Mouse (Mus musculus): Measurements from ENCODE around the gene Nucb1. TPM values are rescaled to one million over a fixed set of nuclear protein-coding genes. Genes with fewer than 3 reads are reported as not detected.
A peak's percentile ranks its signal among the peaks of the same experiment; 100 is the strongest.
"Not testable (repeated sequence)": the region's sequence is repeated elsewhere in the genome, so short reads cannot be mapped to it uniquely, and the experiment has no call there.

The Nucb1 gene
- polyA plus RNA-seq, 1 experiment from 2014 or later: 266 TPM

DNA sequence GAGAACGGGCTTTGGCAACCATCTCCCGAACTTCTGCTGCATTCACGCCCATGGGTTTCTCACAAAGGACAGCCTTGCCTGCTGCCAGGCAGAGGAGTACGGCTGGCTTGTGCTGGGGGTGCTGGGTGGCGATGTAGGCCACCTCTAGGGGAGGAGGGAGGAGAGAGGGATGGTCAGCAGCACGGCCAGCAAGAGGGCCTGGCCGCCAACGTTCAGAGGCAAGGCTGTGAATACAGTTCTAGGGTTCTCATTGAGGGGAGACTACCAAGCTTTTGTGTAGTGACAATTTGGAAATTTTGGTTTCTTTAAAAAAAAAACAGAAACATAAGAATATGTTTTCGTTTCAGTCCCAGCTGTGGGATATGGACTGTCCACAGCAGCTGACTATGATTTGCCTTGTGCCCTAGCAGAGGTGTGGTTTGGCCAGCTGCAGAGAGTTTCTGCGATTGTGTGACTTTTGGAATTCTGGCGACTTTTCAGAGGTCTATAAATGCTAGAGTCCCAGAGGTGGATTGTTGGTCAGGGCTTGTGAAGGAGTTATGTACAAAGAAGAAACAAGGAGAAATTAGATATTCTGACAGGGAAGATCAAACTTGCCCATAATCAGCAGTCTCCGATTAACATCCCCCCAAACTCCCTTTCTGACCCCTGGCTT, 23.3 kb downstream of the Nucb1 start, which contains the start of gene Gm45808:
TSS of gene Gm45808 (minus strand) at position 51 of the 655 bp plus-strand sequence.
- H3K4me1 ChIP-seq (replicated peaks; ENCODE audit: control insufficient read depth, insufficient read depth, low read length): 0 out of 2 replicates have a peak, but pooled peaks cover 2% of the 10 kb centered on the region
- no peak for ATAC-seq (ENCODE audit: low read depth)
- H3K4me2 ChIP-seq (ENCODE audit: low read depth, low read length): no peak within 1 kb of the TSS
- no peaks in the 10 kb centered on the region for H3K36me3 ChIP-seq (ENCODE audit: control insufficient read depth, insufficient read depth, low read length)
- H3K27ac ChIP-seq (ENCODE audit: low read length): no peak within 1 kb of the TSS
- no peak within 1 kb of the TSS for H3K9ac ChIP-seq (ENCODE audit: low read length)
- H3K27me3 ChIP-seq (ENCODE audit: control insufficient read depth, insufficient read depth, low read depth, low read length): no peaks in the 10 kb centered on the region
- H3K4me3 ChIP-seq (ENCODE audit: low read length): no peak within 1 kb of the TSS
- H3K9me3 ChIP-seq (ENCODE audit: control insufficient read depth, low read length): no peaks in the 10 kb centered on the region
- 67% methylated on average over 12 of the region's 12 CpGs for WGBS

DNA sequence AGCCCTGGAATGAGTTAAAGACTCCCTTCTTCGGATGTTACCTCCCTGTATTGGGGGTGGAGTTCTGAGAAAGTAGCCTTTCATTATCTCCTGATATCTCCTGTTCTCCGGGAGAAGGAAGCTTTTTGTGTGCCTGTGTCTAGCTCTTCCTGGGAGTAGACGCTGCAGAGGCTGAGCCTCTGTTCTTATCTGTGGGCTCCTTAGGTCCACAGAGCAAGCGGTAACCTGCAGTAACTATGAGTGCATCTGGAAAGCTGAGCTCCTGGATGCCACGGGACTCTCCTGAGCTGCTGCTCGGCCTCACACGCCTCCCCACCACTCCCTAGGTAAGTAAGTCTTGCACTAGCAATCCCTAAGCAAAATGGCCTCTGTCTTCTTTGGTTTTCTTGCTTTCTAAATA, 24.0 kb downstream of the Nucb1 start:
- H3K36me3 ChIP-seq (ENCODE audit: control insufficient read depth, insufficient read depth, low read length): no peaks in the 10 kb centered on the region
- no peaks in the 10 kb centered on the region for H3K4me1 ChIP-seq (replicated peaks; ENCODE audit: control insufficient read depth, insufficient read depth, low read length)
- H3K27ac ChIP-seq (ENCODE audit: low read length): no peak overlapping the region
- H3K27me3 ChIP-seq (ENCODE audit: control insufficient read depth, insufficient read depth, low read depth, low read length): no peaks in the 10 kb centered on the region
- ATAC-seq (ENCODE audit: low read depth): no peak
- H3K9ac ChIP-seq (ENCODE audit: low read length): no peak overlapping the region
- no peaks in the 10 kb centered on the region for H3K9me3 ChIP-seq (ENCODE audit: control insufficient read depth, low read length)
- H3K4me3 ChIP-seq (ENCODE audit: low read length): no peak overlapping the region
- WGBS: 56% methylated on average over 7 of the region's 7 CpGs
- no peak overlapping the region for H3K4me2 ChIP-seq (ENCODE audit: low read depth, low read length)

DNA sequence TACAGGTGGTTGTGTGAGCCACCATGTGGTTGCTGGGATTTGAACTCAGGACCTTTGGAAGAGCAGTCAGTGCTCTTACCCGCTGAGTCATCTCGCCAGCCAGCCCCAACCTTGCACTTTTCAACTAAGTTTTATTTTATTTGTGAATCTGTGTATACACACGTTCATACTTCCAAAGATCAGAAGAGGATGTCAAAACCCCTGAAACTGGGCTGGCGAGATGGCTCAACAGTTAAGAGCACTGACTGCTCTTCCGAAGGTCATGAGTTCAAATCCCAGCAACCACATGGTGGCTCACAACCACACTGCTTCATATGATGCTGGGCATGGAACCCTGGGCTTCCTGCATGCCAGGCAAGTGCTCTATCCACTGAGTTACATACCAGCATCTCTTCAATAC, 25.2 kb downstream of the Nucb1 start:
- not testable (repeated sequence) for H3K4me2 ChIP-seq (ENCODE audit: low read depth, low read length); H3K9me3 ChIP-seq (ENCODE audit: control insufficient read depth, low read length); H3K27me3 ChIP-seq (ENCODE audit: control insufficient read depth, insufficient read depth, low read depth, low read length); H3K4me3 ChIP-seq (ENCODE audit: low read length); H3K9ac ChIP-seq (ENCODE audit: low read length); H3K4me1 ChIP-seq (replicated peaks; ENCODE audit: control insufficient read depth, insufficient read depth, low read length); H3K36me3 ChIP-seq (ENCODE audit: control insufficient read depth, insufficient read depth, low read length); ATAC-seq (ENCODE audit: low read depth); H3K27ac ChIP-seq (ENCODE audit: low read length)
- 86% methylated on average over 5 of the region's 5 CpGs for WGBS

DNA sequence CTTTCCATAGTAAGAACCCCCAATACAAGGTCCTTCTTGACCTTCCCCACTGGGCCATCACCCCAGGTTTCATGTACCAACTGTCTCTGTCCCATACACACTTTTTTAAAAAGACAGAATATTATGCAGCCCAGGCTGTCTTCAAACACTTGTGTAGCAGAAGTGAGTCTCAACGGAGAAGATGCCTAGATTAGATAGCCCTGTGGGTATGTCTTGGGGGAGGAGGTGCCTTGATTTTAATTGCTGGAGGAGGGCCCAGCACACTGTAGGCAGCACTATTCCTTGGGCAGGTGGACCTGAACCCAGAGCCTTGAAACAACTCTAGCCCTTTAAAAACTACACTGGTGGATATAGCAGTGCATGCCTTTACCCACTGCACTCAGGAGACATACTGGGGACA, 28.0 kb downstream of the Nucb1 start:
- Histone ChIP-seq H3K4me2 (ENCODE audit: low read depth, low read length) (no peak overlapping the region), H3K9ac (ENCODE audit: low read length) (no peak overlapping the region), H3K27me3 (ENCODE audit: control insufficient read depth, insufficient read depth, low read depth, low read length) (no peaks in the 10 kb centered on the region), H3K9me3 (ENCODE audit: control insufficient read depth, low read length) (no peaks in the 10 kb centered on the region), H3K4me3 (ENCODE audit: low read length) (no peak overlapping the region), H3K4me1 (replicated peaks; ENCODE audit: control insufficient read depth, insufficient read depth, low read length) (no peaks in the 10 kb centered on the region), H3K36me3 (ENCODE audit: control insufficient read depth, insufficient read depth, low read length) (no peaks in the 10 kb centered on the region), H3K27ac (ENCODE audit: low read length) (no peak overlapping the region)
- 94% methylated on average over 1 of the region's 1 CpGs for WGBS
- ATAC-seq (ENCODE audit: low read depth): no peak

DNA sequence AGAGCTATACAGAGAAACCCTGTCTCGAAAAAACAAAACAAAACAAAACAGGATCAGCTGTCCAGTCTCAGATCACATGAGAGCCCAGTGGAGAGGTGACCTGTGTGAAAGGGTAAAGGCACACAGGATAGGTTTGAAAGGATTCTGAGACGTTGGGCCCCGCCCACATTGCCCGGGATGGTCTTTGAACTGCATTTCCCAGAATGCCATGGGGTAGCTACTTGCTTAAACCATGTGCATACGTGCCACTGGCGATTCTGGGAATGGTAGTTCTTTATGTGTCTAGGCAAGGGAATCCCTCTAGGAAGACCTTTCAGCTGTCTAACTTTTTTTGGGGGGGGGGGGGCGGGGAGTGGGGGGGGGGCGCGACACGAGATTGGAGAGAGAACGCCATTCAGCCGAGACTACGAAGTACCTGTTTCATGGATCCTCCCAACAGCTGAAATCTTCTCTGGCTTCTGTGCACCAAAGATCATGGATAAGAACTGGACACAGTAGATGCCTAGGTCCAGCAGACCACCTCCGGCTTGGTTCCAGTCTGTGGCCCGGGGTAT, 28.8 kb downstream of the Nucb1 start, which contains the start of gene Tulp2:
TSS of gene Tulp2 (plus strand) at position 504 of the 554 bp plus-strand sequence.
- Histone ChIP-seq H3K4me2 (ENCODE audit: low read depth, low read length) (no peak within 1 kb of the TSS), H3K9me3 (ENCODE audit: control insufficient read depth, low read length) (no peaks in the 10 kb centered on the region), H3K36me3 (ENCODE audit: control insufficient read depth, insufficient read depth, low read length) (no peaks in the 10 kb centered on the region), H3K4me3 (ENCODE audit: low read length) (no peak within 1 kb of the TSS), H3K4me1 (replicated peaks; ENCODE audit: control insufficient read depth, insufficient read depth, low read length) (no peaks in the 10 kb centered on the region), H3K27me3 (ENCODE audit: control insufficient read depth, insufficient read depth, low read depth, low read length) (no peaks in the 10 kb centered on the region), H3K9ac (ENCODE audit: low read length) (no peak within 1 kb of the TSS), H3K27ac (ENCODE audit: low read length) (no peak within 1 kb of the TSS)
- WGBS: 53% methylated on average over 15 of the region's 15 CpGs
- ATAC-seq (ENCODE audit: low read depth): peak; percentile 71

DNA sequence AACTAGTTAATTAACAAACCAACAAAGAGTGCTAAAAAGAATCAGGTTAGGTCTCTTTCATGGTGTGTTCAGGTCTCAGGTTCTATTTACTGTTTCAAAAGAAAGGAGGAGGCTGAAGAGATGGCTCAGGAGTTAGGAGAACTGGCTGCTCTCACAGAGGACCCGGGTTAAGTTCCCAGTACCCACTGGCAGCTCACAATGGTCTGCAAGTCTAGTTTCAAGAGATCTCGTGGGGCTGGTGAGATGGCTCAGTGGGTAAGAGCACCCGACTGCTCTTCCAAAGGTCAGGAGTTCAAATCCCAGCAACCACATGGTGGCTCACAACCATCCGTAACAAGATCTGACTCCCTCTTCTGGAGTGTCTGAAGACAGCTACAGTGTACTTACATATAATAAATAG, 29.9 kb downstream of the Nucb1 start:
- H3K9ac ChIP-seq (ENCODE audit: low read length); H3K4me3 ChIP-seq (ENCODE audit: low read length); ATAC-seq (ENCODE audit: low read depth); H3K9me3 ChIP-seq (ENCODE audit: control insufficient read depth, low read length); H3K4me1 ChIP-seq (replicated peaks; ENCODE audit: control insufficient read depth, insufficient read depth, low read length); H3K27ac ChIP-seq (ENCODE audit: low read length); H3K36me3 ChIP-seq (ENCODE audit: control insufficient read depth, insufficient read depth, low read length); H3K4me2 ChIP-seq (ENCODE audit: low read depth, low read length); H3K27me3 ChIP-seq (ENCODE audit: control insufficient read depth, insufficient read depth, low read depth, low read length): not testable (repeated sequence)
- WGBS: 62% methylated on average over 3 of the region's 4 CpGs

DNA sequence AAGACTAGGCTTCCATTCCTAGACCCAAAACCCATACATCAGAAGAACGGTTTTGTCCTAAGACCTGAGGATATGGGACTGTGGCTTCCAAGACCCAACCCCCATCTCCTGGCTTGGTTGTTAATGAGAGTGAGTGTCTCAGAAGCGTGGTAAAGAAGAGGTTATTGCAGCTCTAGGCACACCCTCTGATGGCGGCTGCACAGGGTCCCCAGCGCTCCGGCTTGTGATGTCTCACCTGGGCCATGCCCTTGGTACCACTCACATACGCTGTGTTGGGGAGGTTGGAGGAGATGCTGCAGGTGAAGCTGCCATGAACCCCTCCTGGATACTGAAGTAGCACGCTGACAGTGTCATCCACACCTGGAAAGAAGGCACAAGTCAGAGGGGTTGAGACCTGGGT, 31.4 kb downstream of the Nucb1 start:
- Histone ChIP-seq H3K27ac (ENCODE audit: low read length) (no peak overlapping the region), H3K36me3 (ENCODE audit: control insufficient read depth, insufficient read depth, low read length) (no peaks in the 10 kb centered on the region), H3K9me3 (ENCODE audit: control insufficient read depth, low read length) (no peaks in the 10 kb centered on the region), H3K4me2 (ENCODE audit: low read depth, low read length) (no peak overlapping the region), H3K9ac (ENCODE audit: low read length) (no peak overlapping the region), H3K4me3 (ENCODE audit: low read length) (no peak overlapping the region), H3K27me3 (ENCODE audit: control insufficient read depth, insufficient read depth, low read depth, low read length) (no peaks in the 10 kb centered on the region), H3K4me1 (replicated peaks; ENCODE audit: control insufficient read depth, insufficient read depth, low read length) (peaks cover 3% of the 10 kb centered on the region; the same call in 1 of the 2 replicates)
- ATAC-seq (ENCODE audit: low read depth): no peak
- 91% methylated on average over 7 of the region's 7 CpGs for WGBS

DNA sequence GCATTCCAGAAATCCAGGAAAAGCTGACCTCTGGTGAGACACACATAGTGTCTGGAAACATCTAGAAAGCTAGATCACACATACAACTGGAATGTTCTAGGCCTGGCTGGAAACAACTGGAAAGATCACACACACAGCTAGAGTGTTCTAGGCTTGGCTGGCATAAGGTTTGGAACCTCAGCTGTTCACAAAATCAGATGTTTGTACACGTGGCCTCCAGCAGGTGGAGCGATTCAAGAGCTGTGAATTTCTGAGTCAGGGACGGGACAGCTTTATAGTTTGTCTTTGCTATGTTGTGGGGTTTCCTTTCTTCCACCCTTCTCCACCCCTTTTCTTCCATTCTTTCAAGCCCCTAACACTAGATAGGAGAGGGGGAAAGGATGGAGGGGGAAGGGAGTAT, 33.2 kb downstream of the Nucb1 start:
- Histone ChIP-seq H3K4me1 (replicated peaks; ENCODE audit: control insufficient read depth, insufficient read depth, low read length) (peaks cover 3% of the 10 kb centered on the region; the same call in 1 of the 2 replicates), H3K4me2 (ENCODE audit: low read depth, low read length) (no peak overlapping the region), H3K36me3 (ENCODE audit: control insufficient read depth, insufficient read depth, low read length) (no peaks in the 10 kb centered on the region), H3K9me3 (ENCODE audit: control insufficient read depth, low read length) (no peaks in the 10 kb centered on the region), H3K27me3 (ENCODE audit: control insufficient read depth, insufficient read depth, low read depth, low read length) (no peaks in the 10 kb centered on the region), H3K9ac (ENCODE audit: low read length) (no peak overlapping the region), H3K27ac (ENCODE audit: low read length) (no peak overlapping the region), H3K4me3 (ENCODE audit: low read length) (no peak overlapping the region)
- 8% methylated on average over 3 of the region's 3 CpGs for WGBS
- ATAC-seq (ENCODE audit: low read depth): no peak

DNA sequence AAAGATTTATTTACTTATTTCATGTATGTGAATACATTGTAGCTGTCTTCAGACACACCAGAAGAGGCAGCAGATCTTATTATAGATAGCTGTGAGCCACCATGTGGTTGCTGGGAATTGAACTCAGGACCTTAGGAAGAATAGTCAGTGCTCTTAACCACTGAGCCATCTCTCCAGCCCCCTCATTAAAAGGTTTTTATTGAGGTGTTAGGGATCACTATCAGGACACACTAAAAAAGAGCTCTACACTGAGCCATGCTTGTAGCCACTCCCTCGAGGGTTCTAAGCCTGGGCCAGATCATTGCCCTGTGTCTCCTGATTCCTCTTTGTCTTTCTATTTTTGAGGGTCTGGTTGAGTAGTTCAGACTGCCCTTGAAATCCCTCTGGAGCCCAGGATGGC, 33.8 kb downstream of the Nucb1 start:
- ATAC-seq (ENCODE audit: low read depth): no peak
- no peaks in the 10 kb centered on the region for H3K36me3 ChIP-seq (ENCODE audit: control insufficient read depth, insufficient read depth, low read length)
- H3K4me3 ChIP-seq (ENCODE audit: low read length): no peak overlapping the region
- 33% methylated on average over 1 of the region's 1 CpGs for WGBS
- H3K27ac ChIP-seq (ENCODE audit: low read length): no peak overlapping the region
- no peaks in the 10 kb centered on the region for H3K9me3 ChIP-seq (ENCODE audit: control insufficient read depth, low read length)
- no peak overlapping the region for H3K4me2 ChIP-seq (ENCODE audit: low read depth, low read length)
- H3K27me3 ChIP-seq (ENCODE audit: control insufficient read depth, insufficient read depth, low read depth, low read length): no peaks in the 10 kb centered on the region
- H3K9ac ChIP-seq (ENCODE audit: low read length): no peak overlapping the region
- H3K4me1 ChIP-seq (replicated peaks; ENCODE audit: control insufficient read depth, insufficient read depth, low read length): peaks cover 3% of the 10 kb centered on the region; the same call in 1 of the 2 replicates

Data from lung, embryonic 16.5 days (tissue).